Mouse (Mus musculus) left cerebral cortex, postnatal 14 days (tissue): Measurements from ENCODE around the gene Irgc1. TPM values are rescaled to one million over a fixed set of nuclear protein-coding genes. Genes with fewer than 3 reads are reported as not detected.

ENCODE experiments used
- DNase-seq, 2 experiments: peaks; one replicate each; pipeline ENCODE4 v3.0.0; 2021 to 2022; ENCODE audit warnings: low spot score in 2 of 2, mixed read lengths in 1 of 2
- intact Hi-C: fragments of 180-260 bp; cut with DNase I; formaldehyde crosslinking; loops from one replicate; pipeline ENCODE4 v1.15.1; 2025
- total RNA-seq, 2 experiments: library from RNA; stranded (reverse); gene quantifications; 2 replicates each; pipeline ENCODE4 v1.2.3; 2021

Irgc1 gene
- total RNA-seq, 2 experiments from 2014 or later = 0.19 TPM; not detected in 1

DNA sequence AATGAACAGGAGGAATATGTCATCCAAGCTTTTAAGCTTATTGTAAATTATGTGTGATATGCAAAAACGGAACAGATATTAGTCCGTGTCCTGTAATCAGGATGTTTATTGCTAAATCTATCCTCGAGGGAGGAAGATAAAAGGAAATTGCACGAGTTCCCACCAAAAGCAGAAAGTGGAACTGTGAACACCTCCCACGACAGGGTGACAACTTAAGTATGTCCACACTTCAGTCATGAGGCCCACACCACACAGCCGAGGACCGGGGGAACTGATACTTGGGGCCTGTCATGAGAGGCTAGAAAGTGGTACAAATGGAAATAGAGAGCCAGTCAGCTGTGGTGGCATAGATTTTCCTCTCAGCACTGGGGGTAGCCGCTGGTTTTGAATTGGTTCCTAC is 9.8 kb downstream of the Irgc1 start:
- no peak for DNase-seq
- intact Hi-C loops = no loop called here

DNA sequence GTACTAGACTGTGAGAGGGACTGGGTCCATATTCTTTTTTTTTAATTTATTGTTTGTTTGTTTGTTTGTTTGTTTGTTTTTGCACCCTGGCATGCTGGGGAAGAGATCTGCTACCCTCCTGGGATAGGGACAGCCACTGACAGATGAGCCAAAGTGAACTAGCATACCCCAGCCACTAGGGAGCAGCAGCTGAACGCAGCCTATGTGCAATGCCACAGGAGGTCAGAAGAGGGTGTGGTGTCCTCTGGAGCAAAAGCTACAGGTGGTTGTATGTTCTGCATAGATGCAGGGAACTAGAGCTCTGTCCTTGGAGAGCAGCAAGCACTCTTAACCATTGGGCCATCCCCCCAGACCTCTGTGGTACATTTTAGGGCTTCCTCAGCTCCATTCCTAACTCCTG is 10.3 kb downstream of the Irgc1 start:
- DNase-seq = peak; percentile 56 to 77
- intact Hi-C loops = no loop called here

DNA sequence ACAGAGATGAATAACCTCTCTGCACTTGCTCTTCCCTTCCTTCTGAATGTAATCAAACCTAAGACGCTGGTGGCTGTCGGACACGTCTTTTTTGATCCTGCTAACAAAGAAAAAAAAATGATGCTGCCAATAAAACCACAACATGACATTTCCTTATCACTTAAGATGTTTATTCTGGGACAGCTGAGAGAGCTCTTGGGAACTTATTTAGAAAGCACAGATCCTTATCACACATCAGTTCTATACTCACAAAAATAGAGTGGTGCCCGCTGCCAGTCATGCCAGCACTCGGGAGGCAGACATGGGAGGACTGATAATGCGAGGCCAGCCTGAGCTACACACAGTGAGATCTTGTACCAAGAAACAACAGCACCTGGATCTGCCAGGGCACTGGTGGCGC is 12.2 kb downstream of the Irgc1 start:
- intact Hi-C loops = no loop called here
- no peak for DNase-seq

DNA sequence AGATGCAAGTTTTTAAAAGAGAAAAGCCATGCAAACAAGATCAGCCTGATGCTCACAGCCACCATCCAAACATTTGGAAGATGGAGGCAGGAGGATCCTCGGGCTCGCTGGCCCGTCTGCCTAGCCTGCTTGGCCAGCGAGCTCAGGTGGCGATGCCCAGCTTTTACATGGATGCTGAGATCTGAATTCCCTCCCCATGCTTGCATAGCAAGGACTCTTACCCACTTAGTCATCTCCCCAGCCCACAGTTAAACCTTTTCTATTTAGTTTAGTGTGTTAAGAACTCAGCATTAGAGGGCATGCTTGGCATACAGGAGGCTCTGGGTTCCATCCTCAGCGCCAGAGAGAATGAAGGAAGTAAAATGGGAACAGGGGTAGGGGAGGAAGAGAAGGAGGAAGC is 12.9 kb downstream of the Irgc1 start:
- intact Hi-C loops = no loop called here
- DNase-seq = no peak

DNA sequence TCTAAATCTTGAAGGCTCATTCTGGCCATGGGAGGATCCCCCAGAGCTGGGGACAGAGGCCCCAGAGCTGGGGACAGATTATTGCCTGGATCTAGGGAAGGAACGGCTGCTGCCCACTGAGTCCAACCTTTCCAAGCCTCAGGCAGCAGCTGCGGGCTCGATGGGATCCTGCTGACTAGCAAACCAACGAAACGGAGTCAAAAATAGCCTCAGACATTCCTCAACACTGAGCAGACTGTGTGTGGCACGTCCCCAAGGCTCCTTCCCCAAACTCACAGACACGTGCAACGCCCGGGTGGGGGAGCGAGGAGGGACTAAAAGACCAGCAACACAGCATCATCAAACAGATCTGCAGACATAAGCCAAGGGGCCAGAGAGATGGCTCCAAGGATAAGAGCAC is 14.1 kb downstream of the Irgc1 start:
- intact Hi-C loops = no loop called here
- peak; percentile 76 to 93 for DNase-seq

DNA sequence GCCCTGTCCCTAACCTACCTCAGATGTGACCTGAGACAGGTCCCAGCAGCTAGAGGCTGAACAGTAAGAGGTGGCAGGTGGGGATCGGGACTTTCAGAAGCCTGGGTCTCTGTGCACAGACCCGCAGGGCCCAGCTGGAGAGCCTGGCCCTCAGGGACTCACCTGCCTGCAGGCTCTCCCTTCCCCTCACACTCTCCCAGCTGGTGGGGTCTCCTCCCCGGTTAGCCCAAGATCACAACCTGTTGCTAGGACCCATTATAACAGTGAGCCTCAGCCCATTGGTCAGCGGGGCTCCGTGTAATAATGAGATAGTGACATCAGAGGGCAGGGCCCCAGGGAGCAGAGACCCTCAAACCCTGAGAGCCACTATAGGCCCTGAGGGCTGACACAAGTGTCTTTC is 16.8 kb downstream of the Irgc1 start:
- no peak for DNase-seq
- intact Hi-C loops = no loop called here

DNA sequence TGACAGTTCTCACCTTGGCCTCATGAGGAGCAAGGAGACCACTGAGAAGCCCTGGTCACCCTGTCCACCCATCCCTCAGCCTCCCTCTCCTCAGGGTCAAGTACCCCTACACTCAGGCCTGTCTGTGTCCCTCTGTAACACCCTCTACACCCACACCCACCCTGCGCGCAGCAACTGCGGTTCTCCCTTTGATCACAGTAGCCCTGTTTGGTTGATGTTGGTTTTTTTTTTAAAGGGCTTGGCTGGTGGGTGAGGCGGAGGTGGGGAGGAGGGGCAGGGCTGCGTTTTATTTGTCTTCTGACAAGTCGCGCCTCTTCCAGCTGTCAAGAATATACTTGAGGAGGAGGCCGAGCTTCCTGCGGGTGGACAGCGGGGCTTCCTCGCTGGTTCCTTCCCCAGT is 20.4 kb downstream of the Irgc1 start:
- no peak for DNase-seq
- intact Hi-C loops = no loop called here

DNA sequence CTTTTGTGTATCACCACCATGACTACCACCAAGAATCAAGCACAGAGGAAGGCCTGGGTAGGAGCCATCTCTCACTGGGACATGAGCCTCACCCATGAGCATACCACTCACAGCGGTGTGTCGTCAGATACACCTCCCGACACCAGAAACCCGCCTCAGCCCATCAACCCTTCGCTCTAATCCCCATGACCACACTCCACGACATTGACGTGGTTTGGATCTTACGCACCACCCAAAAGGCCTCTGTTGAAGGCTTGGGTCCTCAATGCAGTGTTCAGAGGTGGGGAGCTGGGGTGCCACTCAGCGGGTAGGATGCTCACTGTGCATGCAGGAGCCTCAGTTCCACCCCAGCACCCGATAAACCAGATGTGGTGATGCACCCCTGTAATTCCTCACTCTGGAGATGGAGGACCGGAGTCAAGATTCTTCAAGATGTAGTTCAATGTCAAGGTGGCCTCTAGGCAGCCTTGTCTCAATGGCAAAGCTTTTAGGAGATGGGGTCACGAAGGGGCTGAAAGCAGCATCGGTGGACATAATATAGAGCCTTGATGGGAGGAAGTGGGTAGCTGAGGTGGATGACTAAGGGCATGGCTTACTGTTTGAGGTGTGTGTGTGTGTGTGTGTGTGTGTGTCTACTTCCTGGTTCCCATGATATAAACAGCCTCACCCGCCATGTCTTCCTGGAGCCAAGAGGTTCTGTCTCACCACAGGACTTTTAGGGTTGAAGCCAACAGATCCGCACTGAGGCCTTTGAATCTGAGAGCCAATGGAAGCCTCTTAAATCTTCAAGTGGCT is 21.3 kb downstream of the Irgc1 start:
- no peak for DNase-seq
- intact Hi-C loops = no loop called here

DNA sequence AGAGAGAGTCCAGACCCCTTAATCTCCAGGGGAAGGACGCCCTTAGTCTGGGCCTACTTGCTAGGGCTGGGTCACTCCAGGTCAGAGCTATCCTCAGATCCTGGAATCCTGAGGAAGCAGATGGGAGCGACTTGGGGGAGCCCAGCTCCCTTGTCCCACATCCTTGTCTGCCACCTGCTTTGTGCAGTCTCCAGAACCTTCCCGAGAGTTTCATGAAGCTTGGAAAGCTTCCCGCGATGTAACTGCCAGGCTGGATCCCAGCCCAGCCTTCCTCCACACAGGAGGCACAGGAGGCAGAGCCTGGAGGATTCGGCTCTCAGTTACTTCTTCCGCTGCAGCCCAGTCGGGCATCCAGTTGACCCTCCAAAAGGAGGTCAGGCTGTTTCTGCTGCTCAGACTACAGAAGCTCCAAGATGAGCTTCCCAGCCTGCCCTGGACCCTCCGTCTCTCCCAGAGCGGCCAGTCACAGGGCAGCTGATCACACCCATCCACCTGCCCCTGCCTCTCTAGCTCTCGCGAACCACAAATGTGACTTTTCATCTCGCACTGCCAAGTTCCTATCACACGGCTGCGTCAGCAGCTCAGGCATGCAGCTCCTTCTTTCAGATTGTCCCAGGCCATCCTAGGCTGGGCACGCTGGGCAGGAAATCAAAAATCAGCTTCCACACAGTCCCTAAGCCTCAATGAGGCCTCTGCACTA is 22.5 kb downstream of the Irgc1 start:
- peak; percentile 80 to 91 for DNase-seq

DNA sequence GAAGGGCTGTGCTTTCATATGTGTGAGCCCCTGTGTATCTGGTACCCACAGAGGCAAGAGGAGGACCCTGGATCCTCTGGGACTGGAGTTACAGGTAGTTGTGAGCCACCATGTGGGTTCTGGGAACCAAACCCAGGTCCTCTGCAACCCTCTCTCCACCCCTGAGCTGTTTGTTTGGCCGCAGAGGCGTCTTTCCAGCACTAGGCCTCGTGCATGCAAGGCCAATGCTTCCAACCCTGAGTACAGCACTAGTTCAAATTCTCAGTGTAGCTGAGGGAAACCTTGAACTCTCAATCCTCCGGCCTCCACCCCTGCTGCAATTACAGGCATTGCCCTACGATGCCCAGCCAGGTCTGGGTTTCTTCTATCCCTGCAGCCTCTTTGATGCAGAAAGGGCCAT is 23.4 kb downstream of the Irgc1 start:
- intact Hi-C loops = no loop called here
- no peak for DNase-seq

More for the DNA sequence above, 22.5 kb downstream of the Irgc1 start:
- intact Hi-C loops = no loop called here

DNA sequence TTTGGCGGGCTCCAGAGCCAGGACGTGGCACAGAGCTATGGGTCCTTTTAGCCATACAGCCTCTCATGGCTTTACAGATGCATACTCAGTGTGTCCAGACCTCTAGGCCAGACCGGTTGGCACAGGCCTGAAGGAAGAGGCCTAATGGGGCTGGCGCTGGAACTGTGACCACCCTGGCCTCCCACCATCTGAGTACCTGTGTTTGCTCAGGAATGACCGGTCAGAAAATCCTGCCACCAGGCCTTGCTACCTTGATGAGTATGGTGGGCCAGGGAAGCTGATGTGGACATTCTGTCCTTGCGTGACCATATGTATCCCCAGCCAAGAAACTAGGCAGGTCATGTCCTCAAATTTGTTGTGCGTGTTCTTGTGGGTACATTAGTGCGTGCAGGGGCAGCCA is 24.9 kb downstream of the Irgc1 start:
- DNase-seq = no peak
- intact Hi-C loops = no loop called here

DNA sequence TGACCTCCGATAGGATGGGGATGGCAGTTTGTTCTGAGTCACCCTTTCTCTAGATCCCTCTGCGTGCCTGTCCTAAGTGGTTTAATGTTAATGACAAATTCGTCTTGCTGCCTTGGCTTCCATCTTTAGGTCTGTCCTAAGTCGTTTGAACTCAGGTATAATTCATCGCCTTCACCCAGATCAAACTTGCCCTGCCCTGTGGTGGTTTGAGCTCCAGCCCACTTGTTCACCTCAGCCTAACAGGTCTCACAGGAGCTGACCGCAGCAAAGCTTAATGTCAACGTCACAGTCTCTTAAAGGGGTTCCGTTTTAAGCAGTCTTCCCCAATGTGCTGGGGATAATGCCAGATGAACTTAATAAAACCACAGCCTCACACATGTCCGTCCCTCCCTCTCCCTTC is 26.2 kb downstream of the Irgc1 start:
- intact Hi-C loops = no loop called here
- no peak for DNase-seq

DNA sequence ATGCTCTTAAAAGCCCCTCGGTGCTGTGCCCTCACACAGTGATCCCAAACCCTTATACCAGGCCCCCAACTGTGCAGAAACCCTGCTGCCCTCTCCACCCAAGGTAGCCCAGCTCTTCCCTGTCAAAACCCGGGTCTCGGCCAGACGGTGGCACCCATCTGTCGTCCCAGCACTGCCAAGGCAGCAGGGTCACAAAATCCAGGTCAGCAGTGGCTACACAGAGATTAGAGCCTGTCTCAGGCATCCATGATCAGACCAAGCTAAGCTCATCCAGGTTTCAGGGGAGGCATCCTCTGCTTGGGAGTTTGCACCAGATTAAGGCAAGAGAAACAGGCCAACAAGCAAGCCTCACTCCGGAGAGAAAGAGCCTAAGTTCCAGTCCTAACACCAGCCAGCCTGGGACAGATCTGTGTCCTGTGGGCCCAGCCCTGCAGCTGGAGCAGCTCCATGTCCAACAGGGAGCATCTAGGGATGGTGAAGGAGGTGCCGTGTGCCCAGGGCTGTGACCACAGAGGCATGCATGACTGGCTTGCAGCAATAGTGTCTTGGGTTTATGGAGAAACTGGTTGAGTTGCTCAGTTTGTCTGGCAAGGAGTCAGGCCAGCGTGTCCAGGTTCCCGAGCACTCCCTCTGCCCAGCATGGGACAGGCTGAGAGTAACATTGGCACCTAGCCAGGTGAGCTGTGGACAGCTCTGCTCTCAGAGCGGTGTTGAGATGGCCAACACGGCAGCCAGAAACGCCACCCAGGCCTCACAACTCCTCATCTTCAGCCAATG is 28.0 kb downstream of the Irgc1 start:
- no peak for DNase-seq
- intact Hi-C loops = no loop called here

DNA sequence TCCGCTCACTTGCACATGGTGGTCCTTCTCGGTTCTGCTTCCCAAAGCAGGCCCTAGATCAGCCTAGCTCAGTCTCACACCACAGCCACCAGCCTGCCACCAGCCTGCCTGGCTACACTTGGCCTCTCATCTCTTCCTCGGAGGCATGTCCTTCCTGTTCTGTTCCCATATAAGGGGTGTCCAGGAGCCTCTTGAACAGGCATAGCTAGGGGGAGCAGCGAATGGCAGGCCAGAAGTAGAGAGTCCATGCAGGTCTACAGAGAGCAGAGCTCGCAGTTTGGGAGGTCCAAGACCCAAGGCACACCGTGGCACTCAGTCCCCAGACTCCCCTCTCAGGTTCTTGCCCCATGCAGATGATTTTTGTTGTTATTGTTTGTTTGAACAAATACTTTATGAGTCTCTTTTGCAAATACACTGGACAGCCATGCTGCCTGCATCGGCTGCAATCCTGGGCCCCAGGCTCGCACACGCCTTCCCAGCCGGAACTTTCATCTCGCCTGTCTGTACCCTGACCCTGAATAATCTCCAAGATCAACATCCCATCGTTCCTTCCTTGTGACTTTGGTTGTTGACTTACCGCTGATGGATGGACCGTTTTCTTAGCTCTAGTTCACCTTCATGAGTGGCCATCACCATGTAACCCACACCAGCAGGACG is 28.9 kb downstream of the Irgc1 start:
- DNase-seq = no peak

DNA sequence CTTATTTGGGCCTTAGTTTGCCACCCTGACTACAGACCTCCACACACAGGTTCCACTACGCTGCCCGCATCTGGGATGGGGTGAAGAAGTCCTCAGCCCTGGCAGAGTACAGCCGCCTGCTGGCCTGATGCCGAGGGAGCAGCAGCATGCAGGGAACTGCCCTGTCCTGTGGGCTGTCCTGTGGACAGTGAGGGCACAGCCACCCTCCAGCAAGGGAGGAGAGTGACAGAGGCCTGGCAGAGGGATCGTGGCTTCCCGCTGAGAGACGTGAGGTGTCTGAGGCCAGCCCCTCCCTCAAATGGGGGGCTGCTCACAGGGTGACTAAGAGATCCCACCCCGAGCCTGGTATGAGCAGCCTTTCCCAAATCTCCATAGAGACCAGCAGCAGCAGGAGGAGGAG is 29.8 kb downstream of the Irgc1 start:
- intact Hi-C loops = no loop called here

More for the DNA sequence above, 28.9 kb downstream of the Irgc1 start:
- intact Hi-C loops = no loop called here

DNA sequence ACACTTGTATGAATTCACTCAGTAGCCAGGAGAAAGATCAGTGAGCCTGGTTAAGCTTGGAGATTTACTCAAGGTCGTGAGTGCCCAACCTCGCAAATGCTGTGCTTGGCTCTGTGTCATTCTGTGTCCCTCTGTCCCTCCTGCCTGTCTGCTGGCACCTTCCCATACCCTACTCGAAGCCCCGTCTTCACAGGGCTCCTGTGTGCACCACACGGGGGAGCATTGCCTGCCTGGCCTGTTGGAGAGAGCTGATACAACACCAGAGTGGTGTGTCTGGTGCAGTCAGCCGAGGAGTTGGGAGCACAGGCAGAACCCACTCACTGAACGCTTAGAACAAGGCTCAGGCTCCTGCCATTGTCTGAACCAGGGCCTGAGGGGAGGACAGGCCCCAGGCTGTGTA is 30.4 kb downstream of the Irgc1 start:
- no peak for DNase-seq
- intact Hi-C loops = no loop called here

More for the DNA sequence above, 29.8 kb downstream of the Irgc1 start:
- DNase-seq = no peak

DNA sequence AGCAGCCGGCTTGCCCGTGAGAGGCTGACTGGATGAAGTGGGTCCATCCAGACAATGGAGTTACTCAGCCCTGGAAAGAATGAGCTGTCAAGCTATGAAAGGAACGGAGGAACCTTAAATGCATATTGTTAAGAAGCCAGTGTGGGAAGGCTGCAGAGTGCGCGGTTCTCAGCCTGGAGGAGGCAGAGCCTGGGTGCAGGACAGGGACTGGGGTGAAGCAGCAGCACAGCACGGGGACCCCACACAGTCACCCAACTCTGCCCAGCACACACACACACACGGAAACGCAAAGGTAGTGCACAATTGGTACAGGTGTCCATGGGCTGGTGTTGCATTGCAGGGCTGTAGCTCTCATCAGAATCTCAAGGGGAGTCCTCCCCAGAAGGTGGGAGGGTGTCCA is 32.5 kb downstream of the Irgc1 start:
- intact Hi-C loops = no loop called here

DNA sequence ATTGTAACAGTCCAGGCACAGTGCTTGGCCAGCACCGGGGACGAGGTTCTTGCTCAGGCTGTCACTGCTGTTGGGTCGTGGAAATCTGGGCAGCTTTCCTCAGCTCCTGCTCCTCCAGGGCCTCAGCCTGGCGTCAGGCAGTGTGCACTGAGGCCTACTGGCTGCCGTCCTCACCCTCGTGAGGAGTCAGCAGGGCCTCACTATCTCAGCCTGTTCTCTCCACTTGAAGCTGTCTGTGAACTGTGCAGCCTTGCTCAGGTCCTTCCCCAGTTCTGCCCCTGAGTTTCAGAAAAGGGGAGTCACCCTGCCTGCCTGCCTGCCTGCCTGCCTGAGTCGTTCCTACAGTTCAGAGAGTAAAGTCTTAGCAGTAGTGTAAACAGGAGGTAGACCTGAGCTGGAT is 36.8 kb downstream of the Irgc1 start:
- no peak for DNase-seq
- intact Hi-C loops = no loop called here

More for the DNA sequence above, 32.5 kb downstream of the Irgc1 start:
- no peak for DNase-seq

DNA sequence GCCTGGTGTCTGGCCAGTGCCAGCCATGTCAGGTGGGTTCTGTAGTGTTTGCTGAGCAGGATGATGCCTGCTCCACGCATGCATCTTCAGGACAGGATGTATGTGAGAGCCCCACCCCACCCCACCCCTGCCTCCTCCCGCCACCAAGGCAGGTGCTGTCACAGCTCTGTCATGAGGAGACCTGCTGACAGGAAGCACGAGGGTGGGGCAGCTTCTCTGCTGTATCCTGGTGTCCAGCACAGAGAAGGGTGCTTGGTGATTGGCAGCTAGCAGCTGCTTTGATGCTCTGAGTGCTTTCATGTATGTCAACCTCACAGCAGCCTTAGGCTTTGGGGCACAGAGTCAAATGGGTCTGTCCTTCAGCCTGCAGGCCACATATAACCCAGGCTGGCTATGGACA is 38.5 kb downstream of the Irgc1 start:
- DNase-seq = no peak
- intact Hi-C loops = no loop called here

DNA sequence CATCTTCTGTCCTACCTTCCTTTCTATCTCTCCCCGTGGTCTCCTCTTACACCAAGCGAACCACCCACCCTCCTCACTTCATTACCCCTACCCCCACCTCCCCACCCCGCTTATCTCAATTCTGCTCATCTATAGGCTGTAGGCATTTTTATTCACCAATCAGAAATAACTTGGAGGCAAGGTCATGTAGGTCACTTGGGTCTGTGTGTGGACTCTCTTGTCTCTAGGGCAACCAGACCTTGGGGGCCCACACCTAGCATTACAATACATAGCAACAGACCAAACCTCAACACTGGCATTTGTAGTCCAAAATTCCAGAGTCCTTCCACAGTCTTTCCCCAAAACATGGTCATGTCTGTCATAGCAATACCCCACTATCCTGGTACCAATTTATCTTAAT is 41.3 kb downstream of the Irgc1 start:
- intact Hi-C loops = no loop called here

More for the DNA sequence above, 41.3 kb downstream of the Irgc1 start:
- DNase-seq = no peak
